Mouse (Mus musculus) intestine, embryonic 15.5 days (tissue): ENCODE measurements around the gene Atp6v0a1. TPM values are rescaled to one million over a fixed set of nuclear protein-coding genes. Genes with fewer than 3 reads are reported as not detected.
A peak's percentile ranks its signal among the peaks of the same experiment; 100 is the strongest.
"Not testable (repeated sequence)": the region's sequence is repeated elsewhere in the genome, so short reads cannot be mapped to it uniquely, and the experiment has no call there.

Experiments
- ATAC-seq: fragments of 200-750 bp; cut with Nextera tagmentation; 2 replicates; pipeline ENCODE4 v1.8.0; 2017; ENCODE audit warnings: moderate TSS enrichment, moderate library complexity
- H3K27ac ChIP-seq: fragments of 300-500 bp; sonication (generic); 2 replicates; pipeline ENCODE4 v1.5.1; 2015; ENCODE audit warnings: mild to moderate bottlenecking, inconsistent platforms
- H3K27me3 ChIP-seq: fragments of 300-500 bp; sonication (generic); replicated peaks from 2 replicates; pipeline ENCODE4 v1.6.1; 2015; ENCODE audit warnings: inconsistent platforms
- H3K36me3 ChIP-seq: fragments of 300-500 bp; sonication (generic); 2 replicates; pipeline ENCODE4 v1.6.1; 2015; ENCODE audit warnings: inconsistent platforms
- H3K4me1 ChIP-seq: fragments of 300-500 bp; sonication (generic); replicated peaks from 2 replicates; pipeline ENCODE4 v1.6.1; 2015; ENCODE audit warnings: inconsistent platforms
- H3K4me2 ChIP-seq: fragments of 300-500 bp; sonication (generic); replicated peaks from 2 replicates; pipeline ENCODE4 v1.6.1; 2015; ENCODE audit warnings: mild to moderate bottlenecking, inconsistent platforms
- H3K4me3 ChIP-seq: fragments of 300-500 bp; sonication (generic); replicated peaks from 2 replicates; pipeline ENCODE4 v1.5.1; 2015; ENCODE audit warnings: inconsistent platforms
- H3K9ac ChIP-seq: fragments of 300-500 bp; sonication (generic); 2 replicates; pipeline ENCODE4 v1.6.1; 2015; ENCODE audit warnings: inconsistent platforms
- H3K9me3 ChIP-seq: fragments of 300-500 bp; sonication (generic); 2 replicates; pipeline ENCODE4 v1.6.1; 2016; ENCODE audit warnings: inconsistent platforms
- WGBS: fragments of 180-500 bp; shearing (Covaris S2); methylation state at CpG from one replicate; pipeline ENCODE4 v1.1.7; 2015; 5-methylcytosine and 5-hydroxymethylcytosine counted together
- polyA plus RNA-seq: library from polyadenylated mRNA; unstranded; fragments of >200 nt; fragmentation: Nextera tagmentation; extraction: Ambion mirVana; gene quantifications from 2 replicates; pipeline ENCODE4 v1.2.1, GENCODE M21; 2015

The Atp6v0a1 gene
- polyA plus RNA-seq, 1 experiment from 2014 or later: 36.2 TPM

DNA sequence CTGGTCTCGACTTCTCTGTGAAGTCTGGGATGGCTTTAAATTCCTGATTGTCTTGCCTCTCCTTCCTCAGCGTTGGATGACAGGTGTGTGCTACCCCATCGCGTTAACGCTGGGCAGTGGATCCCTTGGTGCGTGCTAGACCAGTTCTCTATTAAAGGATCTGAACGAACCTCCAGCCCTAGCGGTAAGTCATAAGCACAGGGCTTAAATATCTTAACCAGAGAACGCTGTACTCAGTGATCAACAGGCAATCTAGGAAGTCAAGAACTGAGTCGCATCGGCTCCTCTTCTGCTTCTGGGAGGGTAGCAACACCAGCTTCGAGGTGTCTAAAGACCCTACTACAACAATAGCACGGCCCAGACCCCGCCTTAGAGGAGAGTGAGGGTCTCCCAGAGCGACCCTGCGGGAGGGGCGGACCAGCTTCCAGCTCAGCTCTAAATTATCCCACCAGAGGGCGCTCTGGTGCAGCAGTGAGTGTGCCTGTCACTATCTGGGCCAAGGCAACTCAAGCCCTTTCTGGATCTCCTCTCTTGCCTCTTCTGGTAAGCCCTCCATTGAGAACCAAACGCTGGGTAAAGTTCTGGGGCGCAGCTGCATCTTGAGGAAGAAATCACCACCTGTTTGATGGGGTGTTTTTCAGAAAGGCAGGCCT lies 26.0 kb upstream of the Atp6v0a1 start:
- Histone ChIP-seq H3K4me1 (no peaks in the 10 kb centered on the region; the same call in 1 of the 2 replicates), H3K9me3 (no peaks in the 10 kb centered on the region), H3K36me3 (no peaks in the 10 kb centered on the region), H3K27me3 (no peaks in the 10 kb centered on the region), H3K4me3 (peak overlapping the region; percentile 40), H3K27ac (no peak overlapping the region), H3K4me2 (peak overlapping the region; percentile 83), H3K9ac (peak overlapping the region; percentile 57)
- WGBS: 4% methylated on average over 20 of the region's 20 CpGs
- ATAC-seq: peak; percentile 86

GRCm38 (mm10) chr11:100983778-100984131 lies 25.5 kb upstream of the Atp6v0a1 start:
- ATAC-seq: no peak
- Histone ChIP-seq H3K9ac (no peak overlapping the region; the same call in 1 of the 2 replicates), H3K9me3 (no peaks in the 10 kb centered on the region), H3K4me3 (no peak overlapping the region), H3K4me1 (no peaks in the 10 kb centered on the region; the same call in 1 of the 2 replicates), H3K4me2 (no peak overlapping the region; the same call in 1 of the 2 replicates), H3K27me3 (no peaks in the 10 kb centered on the region), H3K27ac (no peak overlapping the region), H3K36me3 (no peaks in the 10 kb centered on the region)
- 58% methylated on average over 7 of the region's 7 CpGs for WGBS

- ATAC-seq: no peak
- H3K4me1 ChIP-seq: no peaks in the 10 kb centered on the region; the same call in 1 of the 2 replicates
- H3K4me2 ChIP-seq: no peak overlapping the region
- H3K36me3 ChIP-seq: no peaks in the 10 kb centered on the region
- H3K9ac ChIP-seq: no peak overlapping the region
- no peaks in the 10 kb centered on the region for H3K27me3 ChIP-seq
- H3K4me3 ChIP-seq: no peak overlapping the region
- no peak overlapping the region for H3K27ac ChIP-seq
- 58% methylated on average over 3 of the region's 3 CpGs for WGBS
- no peaks in the 10 kb centered on the region for H3K9me3 ChIP-seq
These were observed 23.6 kb upstream of the Atp6v0a1 start for GRCm38 (mm10) chr11:100985607-100986006.

- no peaks in the 10 kb centered on the region for H3K27me3 ChIP-seq
- no peaks in the 10 kb centered on the region for H3K36me3 ChIP-seq
- no peaks in the 10 kb centered on the region; the same call in 1 of the 2 replicates for H3K4me1 ChIP-seq
- H3K27ac ChIP-seq: no peak overlapping the region
- H3K9ac ChIP-seq: no peak overlapping the region
- H3K4me2 ChIP-seq: no peak overlapping the region
- no peaks in the 10 kb centered on the region for H3K9me3 ChIP-seq
- WGBS: 82% methylated on average over 3 of the region's 3 CpGs
- ATAC-seq: no peak
- H3K4me3 ChIP-seq: no peak overlapping the region
These were observed 20.6 kb upstream of the Atp6v0a1 start for GRCm38 (mm10) chr11:100988674-100989073.

GRCm38 (mm10) chr11:100989666-100990065 lies 19.6 kb upstream of the Atp6v0a1 start:
- no peak overlapping the region for H3K4me2 ChIP-seq
- ATAC-seq: no peak
- H3K36me3 ChIP-seq: no peaks in the 10 kb centered on the region
- H3K4me3 ChIP-seq: no peak overlapping the region
- H3K27ac ChIP-seq: no peak overlapping the region
- no peaks in the 10 kb centered on the region for H3K27me3 ChIP-seq
- WGBS: 58% methylated on average over 2 of the region's 2 CpGs
- no peak overlapping the region for H3K9ac ChIP-seq
- H3K9me3 ChIP-seq: no peaks in the 10 kb centered on the region
- no peaks in the 10 kb centered on the region for H3K4me1 ChIP-seq

- no peak overlapping the region for H3K9ac ChIP-seq
- H3K4me1 ChIP-seq: no peaks in the 10 kb centered on the region
- no peak overlapping the region for H3K27ac ChIP-seq
- no peaks in the 10 kb centered on the region for H3K36me3 ChIP-seq
- ATAC-seq: no peak
- H3K9me3 ChIP-seq: no peaks in the 10 kb centered on the region
- no peak overlapping the region for H3K4me2 ChIP-seq
- 29% methylated on average over 6 of the region's 6 CpGs for WGBS
- no peak overlapping the region for H3K4me3 ChIP-seq
- no peaks in the 10 kb centered on the region for H3K27me3 ChIP-seq
These were observed 18.2 kb upstream of the Atp6v0a1 start for GRCm38 (mm10) chr11:100991027-100991534.

DNA sequence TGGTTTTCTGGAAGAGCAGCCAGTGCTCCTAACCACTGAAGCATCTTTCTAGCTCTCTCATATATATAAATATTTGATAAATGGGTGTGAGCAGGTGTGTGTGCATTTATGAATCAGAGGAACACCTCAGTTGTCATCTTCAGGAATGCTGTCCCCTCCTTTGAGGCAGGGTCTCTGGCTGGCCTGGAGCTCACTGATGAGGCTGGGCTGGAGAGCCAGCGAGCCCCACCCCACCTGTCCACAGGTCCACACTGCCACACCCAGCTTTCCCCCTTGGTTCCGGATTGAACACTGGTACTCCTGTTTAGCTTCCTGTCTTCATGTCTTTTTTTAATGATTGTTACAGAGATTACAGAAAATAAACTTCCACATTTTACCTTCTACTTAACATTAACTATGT lies 15.8 kb upstream of the Atp6v0a1 start:
- H3K27ac ChIP-seq: no peak overlapping the region
- no peaks in the 10 kb centered on the region for H3K4me1 ChIP-seq
- no peak for ATAC-seq
- H3K9ac ChIP-seq: no peak overlapping the region
- H3K27me3 ChIP-seq: no peaks in the 10 kb centered on the region
- 64% methylated on average over 2 of the region's 2 CpGs for WGBS
- no peak overlapping the region for H3K4me3 ChIP-seq
- H3K4me2 ChIP-seq: no peak overlapping the region
- no peaks in the 10 kb centered on the region for H3K36me3 ChIP-seq
- H3K9me3 ChIP-seq: no peaks in the 10 kb centered on the region

DNA sequence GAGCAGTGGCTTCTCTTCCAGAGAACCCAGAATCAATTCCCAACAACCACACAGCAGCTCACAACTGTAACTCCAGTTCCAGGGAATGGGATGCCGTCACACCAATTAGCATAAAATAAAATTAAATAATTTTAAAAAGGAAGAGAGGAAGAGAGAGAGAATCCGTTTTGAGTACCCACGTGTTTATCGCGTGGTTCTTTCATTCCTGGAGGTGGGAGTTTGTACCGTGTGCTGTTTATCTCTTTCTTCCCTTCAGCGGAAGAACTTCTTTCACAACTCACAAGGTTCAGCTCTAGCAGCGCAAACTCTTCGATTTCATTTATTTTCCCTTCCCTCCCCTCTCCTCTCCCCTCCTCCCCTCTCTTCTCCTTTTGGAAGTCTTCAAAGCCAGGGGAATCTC lies 15.0 kb upstream of the Atp6v0a1 start:
- Histone ChIP-seq H3K27me3 (no peaks in the 10 kb centered on the region), H3K4me2 (no peak overlapping the region), H3K36me3 (no peaks in the 10 kb centered on the region), H3K27ac (no peak overlapping the region), H3K9ac (no peak overlapping the region), H3K4me1 (no peaks in the 10 kb centered on the region), H3K4me3 (no peak overlapping the region), H3K9me3 (no peaks in the 10 kb centered on the region)
- WGBS: 47% methylated on average over 9 of the region's 9 CpGs
- no peak for ATAC-seq

DNA sequence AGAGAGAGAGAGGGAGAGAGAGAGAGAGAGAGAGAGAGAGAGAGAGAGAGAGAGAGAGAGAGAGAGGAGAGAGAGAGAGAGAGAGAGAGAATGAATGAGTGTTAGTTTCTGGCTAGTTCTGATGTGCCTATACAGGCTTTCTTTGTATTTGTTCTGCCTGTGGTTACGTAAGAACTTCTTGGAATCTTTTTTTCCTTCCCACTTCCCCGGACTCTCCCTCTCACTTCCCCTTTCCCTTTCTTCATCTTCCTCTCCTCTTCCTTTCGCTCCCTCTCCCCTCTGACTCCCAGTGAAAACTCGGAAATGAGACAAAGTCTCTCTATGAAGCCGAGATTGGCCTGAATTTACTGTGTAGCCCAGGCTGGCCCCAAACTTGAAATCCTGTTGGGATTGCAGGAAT lies 14.6 kb upstream of the Atp6v0a1 start:
- Histone ChIP-seq H3K4me2 (no peak overlapping the region), H3K27ac (no peak overlapping the region), H3K27me3 (no peaks in the 10 kb centered on the region), H3K9me3 (no peaks in the 10 kb centered on the region), H3K9ac (no peak overlapping the region), H3K4me3 (no peak overlapping the region), H3K4me1 (no peaks in the 10 kb centered on the region), H3K36me3 (no peaks in the 10 kb centered on the region)
- no peak for ATAC-seq
- WGBS: 69% methylated on average over 5 of the region's 5 CpGs

DNA sequence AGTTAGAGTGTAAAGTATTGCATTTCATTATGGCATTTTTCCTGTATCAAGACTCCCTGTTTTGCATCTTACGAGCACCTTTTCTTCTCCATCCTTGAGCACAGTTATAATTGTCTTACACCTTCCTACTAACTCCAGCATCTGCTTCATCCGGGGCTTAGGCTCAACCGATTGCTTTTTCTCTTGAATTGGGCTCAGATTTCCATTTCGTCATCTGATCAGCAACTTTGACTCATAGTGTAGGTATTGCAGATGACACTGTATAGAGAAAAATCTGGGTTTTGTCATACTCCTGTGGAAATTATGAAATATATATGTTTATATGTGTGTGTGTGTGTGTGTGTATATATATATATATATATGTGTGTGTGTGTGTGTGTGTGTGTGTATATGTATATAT lies 12.8 kb upstream of the Atp6v0a1 start:
- Histone ChIP-seq H3K4me2 (no peak overlapping the region), H3K4me1 (no peaks in the 10 kb centered on the region), H3K9me3 (no peaks in the 10 kb centered on the region), H3K9ac (no peak overlapping the region), H3K36me3 (no peaks in the 10 kb centered on the region), H3K27me3 (no peaks in the 10 kb centered on the region), H3K4me3 (no peak overlapping the region), H3K27ac (no peak overlapping the region)
- WGBS: 85% methylated on average over 4 of the region's 4 CpGs
- no peak for ATAC-seq

DNA sequence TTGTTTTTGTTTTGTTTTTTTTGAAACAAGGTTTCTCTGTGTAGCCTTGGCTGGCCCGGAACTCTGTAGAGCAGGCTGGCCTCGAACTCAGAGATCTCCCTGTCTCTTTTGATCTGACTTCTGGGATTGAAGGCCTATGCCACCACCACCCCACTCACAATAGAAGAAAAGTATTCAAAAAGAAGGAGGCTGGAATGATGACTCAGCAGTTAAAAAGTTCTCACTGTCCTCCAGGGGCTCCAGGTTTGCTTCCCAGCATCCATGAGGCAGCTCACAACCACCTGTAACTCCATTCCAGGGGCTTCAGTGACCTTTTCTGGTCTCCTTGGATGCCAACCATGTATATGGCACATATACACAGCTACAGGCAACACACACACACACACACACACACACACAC lies 10.4 kb upstream of the Atp6v0a1 start:
- 90% methylated on average over 2 of the region's 2 CpGs for WGBS
- no peak for ATAC-seq
- Histone ChIP-seq H3K27ac (no peak overlapping the region), H3K4me1 (no peaks in the 10 kb centered on the region), H3K4me3 (no peak overlapping the region), H3K4me2 (no peak overlapping the region), H3K27me3 (no peaks in the 10 kb centered on the region), H3K9ac (no peak overlapping the region), H3K9me3 (no peaks in the 10 kb centered on the region), H3K36me3 (no peaks in the 10 kb centered on the region)

GRCm38 (mm10) chr11:100999254-100999653 lies 10.0 kb upstream of the Atp6v0a1 start:
- no peak overlapping the region for H3K27ac ChIP-seq
- H3K36me3 ChIP-seq: no peaks in the 10 kb centered on the region
- H3K4me1 ChIP-seq: no peaks in the 10 kb centered on the region
- 53% methylated on average over 3 of the region's 3 CpGs for WGBS
- H3K27me3 ChIP-seq: no peaks in the 10 kb centered on the region
- H3K4me3 ChIP-seq: no peak overlapping the region
- H3K9ac ChIP-seq: no peak overlapping the region
- ATAC-seq: no peak
- H3K4me2 ChIP-seq: no peak overlapping the region
- no peaks in the 10 kb centered on the region for H3K9me3 ChIP-seq

DNA sequence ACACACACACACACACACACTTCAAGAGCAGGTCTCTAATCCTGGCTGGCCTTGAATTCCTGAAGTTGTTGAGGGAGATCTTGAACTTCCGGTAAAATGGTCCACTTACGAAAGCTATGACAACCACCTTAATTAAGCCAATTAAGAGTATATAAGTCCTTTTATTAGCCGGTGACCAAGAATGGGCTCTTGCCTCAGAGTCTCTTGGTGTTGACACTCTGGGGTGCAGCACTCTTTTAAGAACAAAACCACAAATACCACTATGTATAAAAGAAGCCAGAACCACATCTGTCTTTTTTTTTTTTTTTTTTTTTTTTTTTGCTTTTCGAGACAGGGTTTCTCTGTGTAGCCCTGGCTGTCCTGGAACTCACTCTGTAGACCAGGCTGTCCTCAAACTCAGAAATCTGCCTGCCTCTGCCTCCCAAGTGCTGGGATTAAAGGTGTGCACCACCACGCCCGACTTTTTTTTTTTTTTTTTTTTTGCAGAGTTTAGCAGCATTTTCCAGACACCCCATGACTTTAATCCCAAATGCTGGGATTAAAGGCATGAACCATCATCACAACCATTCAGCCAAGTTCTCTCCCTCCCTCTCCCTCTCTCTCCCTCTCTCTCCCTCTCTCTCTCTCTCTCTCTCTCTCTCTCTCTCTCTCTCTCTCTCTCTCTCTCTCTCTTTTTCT lies 7.2 kb upstream of the Atp6v0a1 start:
- not testable (repeated sequence) for ATAC-seq, H3K4me2 ChIP-seq, H3K9me3 ChIP-seq, H3K4me3 ChIP-seq, H3K36me3 ChIP-seq, H3K27ac ChIP-seq, H3K4me1 ChIP-seq, H3K27me3 ChIP-seq, H3K9ac ChIP-seq
- WGBS: 90% methylated on average over 6 of the region's 6 CpGs
